Mouse (Mus musculus): ENCODE measurements around the gene Mex3a. TPM values are rescaled to one million over a fixed set of nuclear protein-coding genes. Genes with fewer than 3 reads are reported as not detected.

The Mex3a gene
- total RNA-seq, 2 experiments from 2014 or later: 4.3 to 4.6 TPM

DNA sequence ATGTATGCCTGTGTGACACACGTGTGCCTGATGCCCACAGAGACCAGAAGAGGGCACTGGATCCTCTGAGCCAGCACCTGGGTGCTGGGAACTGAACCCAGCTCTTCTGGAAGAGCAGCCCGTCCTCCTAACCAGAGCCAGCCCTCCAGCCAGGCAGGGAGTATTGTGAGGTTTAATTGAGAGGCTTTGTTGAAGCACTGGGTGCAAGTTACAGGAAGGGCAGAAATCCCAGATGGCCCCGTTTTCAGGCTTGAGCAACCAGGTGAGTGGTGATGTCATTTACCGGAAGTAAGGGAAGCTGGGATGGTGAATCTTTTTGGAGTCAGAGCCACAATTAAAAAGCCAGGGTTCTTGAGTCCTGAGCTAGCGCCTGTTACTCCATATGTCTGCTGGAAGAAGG lies 7.2 kb upstream of the Mex3a start:
- no peak for DNase-seq (ENCODE audit: extremely low spot score in 1 of 2, low spot score in 1 of 2)

- peak; percentile 58 to 78 for DNase-seq (ENCODE audit: extremely low spot score in 1 of 2, low spot score in 1 of 2)
Measured at GRCm38 (mm10) chr3:88526157-88527131, 5.8 kb upstream of the Mex3a start.

- DNase-seq (ENCODE audit: extremely low spot score in 1 of 2, low spot score in 1 of 2): no peak
Measured at GRCm38 (mm10) chr3:88527565-88527964, 4.6 kb upstream of the Mex3a start.

GRCm38 (mm10) chr3:88528646-88529045 lies 3.5 kb upstream of the Mex3a start:
- DNase-seq (ENCODE audit: extremely low spot score in 1 of 2, low spot score in 1 of 2): no peak

DNA sequence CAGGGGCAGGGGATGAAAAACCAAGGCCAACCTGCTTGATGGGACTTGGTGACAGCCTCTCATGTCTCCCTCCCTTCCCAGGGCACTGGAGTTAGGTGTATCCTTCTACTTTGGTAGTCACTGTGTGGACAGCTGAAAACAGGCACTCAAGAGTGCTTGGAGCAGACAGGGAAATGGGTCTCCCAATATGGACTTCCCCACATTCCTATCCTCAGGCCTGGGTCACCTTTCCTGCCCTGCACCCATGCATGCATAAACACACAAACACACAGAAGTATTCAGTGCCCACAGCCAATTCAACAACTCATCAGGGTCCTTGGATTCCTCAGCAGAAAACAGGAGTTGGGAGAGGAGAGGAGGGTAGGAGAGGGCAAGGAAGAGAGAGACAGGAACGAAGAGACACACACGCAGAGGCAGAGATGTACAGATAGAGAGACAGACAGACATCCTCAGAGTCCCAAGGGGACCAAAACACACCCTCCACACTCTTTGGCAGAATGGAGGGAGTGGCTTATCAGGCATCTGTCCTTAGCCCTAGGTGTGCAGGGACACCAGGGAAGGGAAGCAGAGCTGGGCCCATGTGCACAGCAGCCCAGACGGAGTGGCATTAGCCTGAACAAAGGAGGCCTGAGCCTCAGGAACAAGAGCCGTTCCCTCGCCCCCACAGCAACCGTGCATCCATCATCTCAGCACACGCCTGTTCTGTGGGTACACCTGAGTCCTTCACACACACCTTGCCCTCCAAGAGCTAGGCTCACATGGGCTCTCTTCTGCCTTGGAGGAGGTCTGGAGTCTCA lies 2.8 kb upstream of the Mex3a start:
- DNase-seq (ENCODE audit: extremely low spot score in 1 of 2, low spot score in 1 of 2): no peak

DNA sequence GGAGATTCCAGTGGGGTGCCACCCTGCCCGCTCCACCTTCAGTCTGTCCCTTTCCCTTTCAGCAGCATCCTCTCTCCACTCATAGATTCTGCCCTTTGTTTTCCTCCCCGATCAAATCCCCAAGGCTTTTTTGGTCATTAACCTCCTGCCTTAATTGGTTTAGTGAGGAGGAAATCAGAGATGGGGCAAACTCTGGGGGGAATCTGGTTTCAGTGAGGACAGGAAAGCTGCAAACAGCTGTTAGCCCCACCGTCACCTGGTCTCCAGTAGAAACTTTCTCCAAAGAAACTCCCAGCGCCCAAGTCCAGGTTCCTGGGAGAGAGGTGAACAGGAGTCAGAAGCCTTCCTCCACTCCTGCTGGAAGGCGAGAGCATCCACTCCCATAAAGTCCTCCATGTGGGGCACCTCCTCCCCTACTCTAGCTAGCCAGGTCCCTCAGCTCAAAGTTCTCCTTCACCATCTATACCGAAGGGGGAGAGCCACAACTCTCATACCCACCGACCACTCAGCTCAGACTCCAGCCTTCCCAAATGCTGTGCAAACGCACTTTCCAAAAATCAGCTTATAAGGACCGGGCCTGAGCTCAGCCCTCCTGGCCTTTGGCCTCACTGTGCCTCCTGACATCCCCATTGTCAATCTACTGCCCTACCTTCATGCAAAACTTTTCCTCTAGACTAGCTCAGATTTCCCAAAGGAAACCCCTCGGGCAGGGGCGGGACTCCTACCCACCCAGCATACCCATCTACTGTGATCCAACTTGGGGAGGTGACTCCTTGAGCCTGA lies 1.9 kb upstream of the Mex3a start:
- DNase-seq (ENCODE audit: extremely low spot score in 1 of 2, low spot score in 1 of 2): no peak

DNA sequence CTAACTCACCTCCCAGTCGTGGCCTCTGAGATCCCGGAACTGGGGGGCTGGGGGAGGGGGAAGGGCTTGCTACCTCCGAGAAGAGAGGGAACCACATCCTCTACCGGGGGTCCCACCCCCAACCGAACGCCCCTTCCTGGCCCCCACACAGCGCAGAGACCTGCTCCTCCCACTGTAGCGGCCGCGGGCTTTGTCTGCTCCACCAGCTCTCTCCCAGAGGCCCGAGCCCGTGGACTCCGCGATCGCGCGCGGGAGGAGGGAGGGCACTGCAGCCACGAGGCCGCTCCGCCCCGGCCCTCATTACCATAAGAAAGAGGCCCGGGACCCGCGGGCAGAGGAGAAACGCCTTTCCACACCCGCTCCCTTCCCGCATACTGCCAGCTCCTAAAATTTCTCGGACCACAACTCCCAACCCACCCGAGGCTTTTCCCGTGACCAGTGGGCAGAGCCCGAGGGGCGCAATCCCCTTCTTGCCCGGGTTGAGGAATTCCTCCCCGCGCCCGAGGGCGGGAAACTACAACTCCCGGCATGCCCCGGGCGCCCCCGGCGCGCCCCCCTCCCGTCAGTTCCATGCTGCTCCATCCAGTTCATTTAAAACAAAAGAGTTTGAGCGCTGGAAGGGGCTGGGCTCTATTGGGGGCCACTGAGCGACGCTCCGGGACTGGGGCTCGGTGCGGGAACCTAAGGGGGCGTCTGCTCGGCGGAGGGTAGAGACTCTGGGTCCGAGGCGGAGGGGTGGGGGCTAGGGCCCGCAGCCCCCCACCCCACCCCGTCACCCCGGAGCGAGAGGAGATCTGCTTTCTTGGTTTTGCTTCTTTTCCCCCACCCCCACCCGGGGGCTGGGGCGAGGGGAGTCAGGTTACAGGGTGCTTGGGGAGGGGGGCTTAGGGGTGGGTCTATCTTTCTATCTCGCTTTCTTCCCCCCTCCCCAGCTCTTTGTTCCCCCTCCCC lies 572 bp upstream of the Mex3a start:
- peak; percentile 76 to 88 for DNase-seq (ENCODE audit: extremely low spot score in 1 of 2, low spot score in 1 of 2)

DNA sequence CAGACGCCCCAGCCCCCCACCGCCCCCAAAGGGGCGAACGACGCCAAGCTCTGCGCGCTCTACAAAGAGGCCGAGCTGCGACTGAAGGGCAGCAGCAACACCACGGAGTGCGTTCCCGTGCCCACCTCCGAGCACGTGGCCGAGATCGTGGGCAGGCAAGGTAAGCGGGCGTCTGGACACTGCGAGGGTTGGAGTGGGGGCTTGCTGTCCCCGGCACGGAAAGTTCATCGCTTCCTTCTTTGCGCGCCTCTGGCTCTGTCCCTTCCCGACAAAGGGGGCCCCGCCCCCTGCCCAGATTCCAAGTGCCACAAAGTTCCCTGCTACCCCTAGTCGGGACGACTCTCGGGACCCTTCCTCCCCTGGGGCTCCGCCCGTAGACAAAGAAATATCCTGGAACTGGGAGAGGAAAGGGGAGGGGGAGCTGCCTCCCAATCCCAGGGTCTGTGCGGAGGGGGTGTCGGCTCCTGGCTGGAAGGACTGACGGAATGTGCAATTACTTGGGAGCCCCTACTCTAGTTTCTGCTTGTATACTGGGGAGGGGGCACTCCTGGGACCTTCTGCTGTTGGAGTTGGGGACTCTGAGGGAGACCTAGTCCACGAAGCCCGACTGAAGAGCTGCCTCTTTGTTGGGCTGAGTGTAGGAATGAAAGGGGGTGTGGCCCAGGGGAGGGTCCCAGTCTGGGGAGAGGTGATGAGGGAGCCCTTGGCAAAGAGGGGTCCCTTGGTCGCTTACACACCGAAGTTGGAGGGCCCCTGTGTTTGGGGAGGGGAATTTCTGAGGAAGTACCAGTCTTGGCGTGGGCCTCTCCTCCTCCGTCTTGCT lies 705 bp downstream of the Mex3a start:
- DNase-seq (ENCODE audit: extremely low spot score in 1 of 2, low spot score in 1 of 2): no peak

DNA sequence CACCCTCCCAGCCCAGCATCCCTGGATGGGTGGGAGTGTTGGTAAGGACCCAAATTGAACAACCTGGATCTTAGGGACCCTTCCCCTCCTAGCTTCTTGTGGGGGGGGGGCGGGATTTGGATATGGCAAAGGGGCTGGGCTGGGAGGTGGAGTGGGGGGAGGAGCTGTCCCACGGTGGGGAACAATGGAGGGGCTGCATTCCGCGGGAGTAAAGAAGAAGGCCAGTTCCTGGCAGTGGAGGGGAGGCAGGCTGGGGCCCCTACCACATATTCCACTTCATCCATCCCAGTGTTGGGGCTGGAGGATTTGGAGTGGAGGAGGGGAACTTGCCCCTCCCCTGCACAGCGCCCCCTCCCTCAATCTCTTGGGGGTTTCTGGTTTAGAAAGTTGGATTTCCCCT lies 1.5 kb downstream of the Mex3a start:
- no peak for DNase-seq (ENCODE audit: extremely low spot score in 1 of 2, low spot score in 1 of 2)

GRCm38 (mm10) chr3:88535005-88535404 lies 2.8 kb downstream of the Mex3a start:
- DNase-seq (ENCODE audit: extremely low spot score in 1 of 2, low spot score in 1 of 2): no peak

GRCm38 (mm10) chr3:88535527-88535926 lies 3.3 kb downstream of the Mex3a start:
- DNase-seq (ENCODE audit: extremely low spot score in 1 of 2, low spot score in 1 of 2): no peak

DNA sequence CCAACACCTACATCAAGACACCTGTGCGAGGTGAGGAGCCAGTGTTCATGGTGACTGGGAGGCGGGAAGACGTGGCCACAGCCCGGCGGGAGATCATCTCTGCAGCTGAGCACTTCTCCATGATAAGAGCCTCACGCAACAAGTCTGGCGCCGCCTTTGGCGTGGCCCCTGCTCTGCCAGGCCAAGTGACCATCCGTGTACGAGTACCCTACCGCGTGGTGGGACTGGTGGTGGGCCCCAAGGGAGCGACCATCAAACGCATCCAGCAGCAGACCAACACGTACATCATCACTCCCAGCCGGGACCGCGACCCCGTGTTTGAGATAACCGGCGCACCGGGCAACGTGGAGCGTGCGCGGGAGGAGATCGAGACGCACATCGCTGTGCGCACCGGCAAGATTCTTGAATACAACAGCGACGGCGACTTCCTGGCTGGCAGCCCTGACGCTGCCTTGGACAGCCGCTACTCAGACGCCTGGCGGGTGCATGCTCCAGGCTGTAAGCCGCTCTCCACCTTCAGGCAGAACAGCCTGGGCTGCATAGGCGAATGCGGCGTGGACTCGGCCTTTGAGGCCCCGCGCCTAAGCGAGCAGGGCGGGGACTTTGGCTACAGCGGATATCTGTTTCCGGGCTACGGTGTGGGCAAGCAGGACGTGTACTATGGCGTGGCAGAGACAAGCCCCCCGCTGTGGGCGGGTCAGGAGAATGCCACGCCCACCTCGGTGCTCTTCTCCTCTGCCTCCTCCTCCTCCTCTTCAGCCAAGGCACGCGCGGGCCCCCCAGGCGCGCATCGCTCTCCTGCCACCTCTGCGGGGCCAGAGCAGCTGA lies 4.1 kb downstream of the Mex3a start:
- peak; percentile 48 to 49 for DNase-seq (ENCODE audit: extremely low spot score in 1 of 2, low spot score in 1 of 2)

GRCm38 (mm10) chr3:88537146-88537545 lies 5.0 kb downstream of the Mex3a start:
- DNase-seq (ENCODE audit: extremely low spot score in 1 of 2, low spot score in 1 of 2): no peak

DNA sequence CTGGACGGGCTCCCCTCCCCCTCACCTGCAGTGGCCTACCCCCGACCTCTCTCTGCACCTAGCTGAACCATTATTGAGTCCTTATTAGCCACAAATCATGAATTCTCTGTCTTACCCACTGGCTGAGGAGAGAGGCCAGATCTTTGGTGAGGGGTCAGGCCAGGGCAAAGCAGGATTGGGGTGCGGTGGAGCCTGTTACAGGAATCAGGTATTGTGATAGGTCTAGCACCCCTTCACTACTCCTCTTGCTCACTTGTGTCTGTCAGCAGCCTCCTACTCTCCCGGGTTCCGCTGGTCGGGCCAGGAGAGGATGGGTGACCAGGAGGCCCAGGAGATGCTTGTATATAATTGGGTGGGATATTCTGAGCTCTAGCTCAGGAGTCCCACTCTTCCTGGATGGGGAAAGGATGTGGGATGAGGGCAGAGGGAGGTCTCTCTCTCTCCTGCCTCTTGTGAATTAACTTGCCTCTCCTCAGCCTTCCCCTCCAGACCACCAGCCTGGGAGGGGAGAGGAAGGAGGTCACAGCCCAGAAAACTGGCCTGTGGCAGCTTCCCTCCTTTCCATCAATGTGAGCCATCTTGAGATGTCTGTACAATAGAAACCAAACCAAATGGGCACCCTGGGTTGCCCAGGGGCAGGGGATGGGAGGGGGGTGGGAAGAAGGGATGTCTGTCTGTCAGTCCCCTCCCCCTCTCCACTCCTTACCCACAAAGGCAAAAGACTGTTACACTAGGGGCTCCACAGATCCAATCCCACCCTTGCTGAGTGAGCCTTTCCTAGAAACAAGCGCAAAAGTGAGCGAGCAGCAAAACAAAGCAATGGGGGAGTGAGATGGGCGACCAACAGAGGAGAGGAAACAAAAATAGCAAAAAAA lies 6.3 kb downstream of the Mex3a start:
- no peak for DNase-seq (ENCODE audit: extremely low spot score in 1 of 2, low spot score in 1 of 2)

DNA sequence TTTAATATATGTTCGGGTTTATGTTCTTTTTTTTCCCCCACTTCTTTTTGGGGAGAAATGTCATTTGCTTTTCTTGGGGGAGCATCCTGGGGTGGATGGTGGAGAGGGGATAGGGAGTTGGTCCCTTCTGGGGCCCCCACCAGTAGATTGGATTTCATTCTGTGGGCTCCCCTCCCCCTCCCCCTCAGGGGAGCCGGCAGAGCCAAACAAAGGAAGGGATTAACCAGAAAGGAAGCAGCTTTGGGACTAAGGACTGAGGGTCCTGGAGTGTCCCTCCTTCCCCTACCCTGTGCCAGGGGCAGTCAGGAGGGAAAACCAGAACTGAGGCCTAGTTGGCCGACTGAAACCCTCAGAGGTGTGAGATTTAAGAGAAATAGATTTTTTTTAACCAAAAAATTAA lies 7.2 kb downstream of the Mex3a start:
- no peak for DNase-seq (ENCODE audit: extremely low spot score in 1 of 2, low spot score in 1 of 2)

DNA sequence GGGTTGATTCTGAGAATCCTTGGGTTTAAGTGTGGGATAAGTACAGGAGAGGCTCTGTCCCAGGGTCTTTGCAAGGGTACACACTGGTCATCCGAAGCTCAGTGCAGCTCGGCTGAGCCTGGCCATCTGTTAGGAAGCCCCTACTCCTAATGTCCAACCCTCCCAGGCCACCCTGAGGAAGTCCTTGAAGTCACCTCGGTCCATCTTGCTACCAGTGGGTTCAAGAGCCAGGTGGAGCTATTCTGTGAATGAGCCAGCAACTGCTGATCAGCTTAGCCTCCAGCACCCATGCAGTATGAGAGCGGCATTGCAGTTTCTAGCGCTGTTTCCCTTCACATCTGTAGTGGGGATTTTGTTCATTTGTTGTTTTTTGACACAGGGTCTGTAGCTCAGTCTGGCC lies 7.9 kb downstream of the Mex3a start:
- no peak for DNase-seq (ENCODE audit: extremely low spot score in 1 of 2, low spot score in 1 of 2)

All from layer of hippocampus, postnatal 25 days (tissue).